Mouse (Mus musculus) kidney, adult 2 months (tissue): ENCODE data around the gene Cipc.

Experiments
- CTCF ChIP-seq: fragments of 200-500 bp; conservative IDR thresholded peaks from 2 replicates; pipeline ENCODE4 v1.5.1; 2011; ENCODE audit warnings: low read depth, mild to moderate bottlenecking, control low read depth, low read length, moderate library complexity, mixed read lengths; ENCODE audit not compliant: insufficient read depth, insufficient read length
- POLR2A ChIP-seq: fragments of 200-500 bp; IDR thresholded peaks from one replicate; pipeline ENCODE4 v1.6.1; 2011; ENCODE audit warnings: low read depth, low read length, control low read depth

GRCm38 (mm10) chr12:86898448-86898847 lies 48.4 kb upstream of the Cipc start:
- TF ChIP-seq POLR2A (no peak), CTCF (no peak)
